In the genomic region with DNA sequence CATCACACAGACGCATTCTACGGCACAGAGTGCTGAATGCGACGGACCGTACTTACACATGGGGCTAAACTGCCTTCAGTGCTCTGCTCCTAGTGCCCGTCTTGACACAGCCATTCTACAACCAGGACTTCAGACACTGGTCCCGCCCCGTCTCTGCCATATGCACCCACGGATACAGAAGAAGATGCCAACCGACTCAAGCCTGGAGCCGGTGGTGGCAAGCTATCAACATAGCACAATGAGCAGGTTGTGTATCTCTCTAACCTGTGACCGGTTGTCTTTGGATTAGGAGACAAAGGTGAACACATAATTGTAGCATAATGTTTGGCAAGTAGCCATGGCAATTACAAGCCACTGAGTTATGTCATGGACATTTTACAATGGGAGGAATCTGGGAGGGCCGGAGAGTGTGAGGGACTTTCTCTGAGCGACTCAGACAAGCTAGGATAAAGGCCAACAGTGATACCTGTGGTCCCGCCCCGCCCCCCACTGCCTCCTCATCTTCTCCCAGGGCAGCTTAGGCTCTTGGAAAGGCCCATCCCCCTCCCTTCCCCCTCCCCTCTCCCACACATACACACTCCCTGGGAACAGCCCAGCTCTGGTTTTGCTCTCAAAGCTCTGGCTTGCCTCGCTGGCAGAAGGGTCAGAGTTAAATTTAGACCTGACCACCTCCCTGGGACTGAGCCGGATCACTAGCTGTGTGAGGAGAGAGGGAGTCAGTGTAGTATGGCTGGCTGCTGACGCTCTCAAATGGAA, we compare ENCODE assay signal across 8 mouse cellular contexts.
DNase-seq lines count a peak whose midpoint lies in the region; ATAC-seq and TF ChIP-seq lines count a peak whose summit lies in the region.

No protein-coding gene starts in this region.

- H3K27me3 ChIP-seq in intestine, embryonic 14.5 days (replicated peaks; ENCODE audit: control insufficient read depth, insufficient read depth, low read length), result no peaks in the 10 kb centered on the region
- H3K27me3 ChIP-seq in liver, postnatal 0 days (ENCODE audit: insufficient read depth, low read length), result no peaks in the 10 kb centered on the region

- TF ChIP-seq CTCF in liver, postnatal 0 days (IDR thresholded peaks at IDR 0.05; ENCODE audit: low read depth), result no peak

- H3K27ac ChIP-seq in intestine, embryonic 14.5 days (ENCODE audit: low read depth), result peak overlapping the region; percentile 91
- H3K27ac ChIP-seq in liver, postnatal 0 days (ENCODE audit: low read depth), result 0 out of 2 replicates have a peak overlapping the region, but pooled peaks have one; percentile 39

- H3K4me1 ChIP-seq in intestine, embryonic 14.5 days (replicated peaks; ENCODE audit: control insufficient read depth, insufficient read depth, low read length), result peaks cover 43% of the 10 kb centered on the region
- peaks cover 16% of the 10 kb centered on the region for H3K4me1 ChIP-seq in liver, postnatal 0 days (ENCODE audit: insufficient read depth)

- no peaks in the 10 kb centered on the region for H3K36me3 ChIP-seq in intestine, embryonic 14.5 days (ENCODE audit: control insufficient read depth, insufficient read depth, low read length)
- H3K36me3 ChIP-seq in liver, postnatal 0 days (replicated peaks; ENCODE audit: insufficient read depth, low read length), result no peaks in the 10 kb centered on the region

- TF ChIP-seq EP300 in liver, postnatal 0 days (IDR thresholded peaks at IDR 0.05; ENCODE audit: low read depth), result no peak

- peak overlapping the region; percentile 16 for H3K4me2 ChIP-seq in intestine, embryonic 14.5 days (ENCODE audit: low read length)
- H3K4me2 ChIP-seq in liver, postnatal 0 days (ENCODE audit: low read depth, low read length), result no peak overlapping the region

- WGBS in intestine, embryonic 14.5 days, result 31% methylated on average over 19 of the region's 19 CpGs
- WGBS in liver, postnatal 0 days (ENCODE audit: insufficient replicate concordance), result 75% methylated on average over 19 of the region's 19 CpGs

- 0 out of 2 replicates have a peak overlapping the region, but pooled peaks have one; percentile 8 for H3K9ac ChIP-seq in intestine, embryonic 14.5 days (ENCODE audit: low read length)
- H3K9ac ChIP-seq in liver, postnatal 0 days (replicated peaks), result no peak overlapping the region

- H3K4me3 ChIP-seq in intestine, embryonic 14.5 days (ENCODE audit: low read depth, low read length), result no peak overlapping the region
- no peak overlapping the region for H3K4me3 ChIP-seq in liver, postnatal 0 days (ENCODE audit: low read depth, low read length)

- DNase-seq in left cerebral cortex, postnatal 4 days, result peak; percentile 14
- no peak for DNase-seq in left cerebral cortex, adult 9 months (ENCODE audit: low spot score in 2 of 2)
- peak; percentile 53 for DNase-seq in gastrocnemius, postnatal 10 days
- peak; percentile 80 for DNase-seq in intestine, embryonic 14.5 days (ENCODE audit: low spot score)
- no peak for DNase-seq in liver, postnatal 0 days
- DNase-seq in spleen, postnatal 4 days (ENCODE audit: low spot score in 2 of 2), result no peak
- no peak for DNase-seq in urinary bladder, postnatal 36 days (ENCODE audit: low spot score in 2 of 2)
- DNase-seq in spleen, adult 18-20 months, result no peak

- H3K9me3 ChIP-seq in intestine, embryonic 14.5 days (ENCODE audit: control insufficient read depth, low read length), result no peaks in the 10 kb centered on the region
- no peaks in the 10 kb centered on the region for H3K9me3 ChIP-seq in liver, postnatal 0 days (ENCODE audit: low read length)

- ATAC-seq in intestine, embryonic 14.5 days (replicated peaks; ENCODE audit: low FRiP score, low TSS enrichment, low read depth), result peak; percentile 75
- no peak for ATAC-seq in liver, postnatal 0 days

- intact Hi-C loops in left cerebral cortex, postnatal 4 days (cut with DNase I), result no loop called here

Comparison
In these comparisons a context has a peak if more than half of its experiments do, and no peak if none do; other contexts are left out.
1. DNase-seq: peak in left cerebral cortex, postnatal 4 days (single experiment), gastrocnemius, postnatal 10 days (single experiment) and intestine, embryonic 14.5 days (single experiment); none in left cerebral cortex, adult 9 months (0 of 2), liver, postnatal 0 days (single experiment), spleen, postnatal 4 days (0 of 2), urinary bladder, postnatal 36 days (0 of 2) and spleen, adult 18-20 months (0 of 2).